Mouse (Mus musculus) intestine, postnatal 0 days (tissue): ENCODE measurements around the gene Gpc2. TPM values are rescaled to one million over a fixed set of nuclear protein-coding genes. Genes with fewer than 3 reads are reported as not detected.

Experiments used
- ATAC-seq: fragments of 200-750 bp; cut with Nextera tagmentation; 2 replicates; pipeline ENCODE4 v1.8.0; 2017; ENCODE audit warnings: mild to moderate bottlenecking, moderate TSS enrichment, moderate library complexity
- H3K27ac ChIP-seq: fragments of 300-500 bp; sonication (generic); 2 replicates; pipeline ENCODE4 v1.5.1; 2014; ENCODE audit warnings: mild to moderate bottlenecking, low read depth, low read length, moderate library complexity
- H3K27me3 ChIP-seq: fragments of 300-500 bp; sonication (generic); replicated peaks from 2 replicates; pipeline ENCODE4 v1.6.1; 2014; ENCODE audit warnings: low read length, mixed read lengths; ENCODE audit not compliant: control insufficient read depth, insufficient read depth
- H3K36me3 ChIP-seq: fragments of 300-500 bp; sonication (generic); 2 replicates; pipeline ENCODE4 v1.6.1; 2014; ENCODE audit warnings: mild to moderate bottlenecking, moderate library complexity; ENCODE audit not compliant: control insufficient read depth, insufficient read depth
- H3K4me1 ChIP-seq: fragments of 300-500 bp; sonication (generic); replicated peaks from 2 replicates; pipeline ENCODE4 v1.6.1; 2014; ENCODE audit warnings: antibody characterized with exemption, low read length, mixed read lengths; ENCODE audit not compliant: control insufficient read depth, insufficient read depth
- H3K4me2 ChIP-seq: fragments of 300-500 bp; sonication (generic); replicated peaks from 2 replicates; pipeline ENCODE4 v1.6.1; 2014; ENCODE audit warnings: low read depth, mild to moderate bottlenecking, moderate library complexity
- H3K4me3 ChIP-seq: fragments of 300-500 bp; sonication (generic); 2 replicates; pipeline ENCODE4 v1.5.1; 2014; ENCODE audit warnings: low read depth, low read length
- H3K9ac ChIP-seq: fragments of 300-500 bp; sonication (generic); 2 replicates; pipeline ENCODE4 v1.6.1; 2014; ENCODE audit warnings: mild to moderate bottlenecking, low read depth, low read length
- H3K9me3 ChIP-seq: fragments of 300-500 bp; sonication (generic); 2 replicates; pipeline ENCODE4 v1.6.1; 2016; ENCODE audit warnings: mixed run types; ENCODE audit not compliant: control insufficient read depth
- CTCF ChIP-seq: sonication (generic); IDR thresholded peaks from 2 replicates; pipeline ENCODE4 v1.5.1; 2016; ENCODE audit warnings: low read depth, mild to moderate bottlenecking, control low read depth, antibody characterized with exemption, moderate library complexity
- WGBS: fragments of 180-500 bp; shearing (Covaris S2); extraction: QIAGEN DNeasy Blood & Tissue Kit; methylation state at CpG from one replicate; pipeline ENCODE4 v1.1.7; 2014; 5-methylcytosine and 5-hydroxymethylcytosine counted together
- polyA plus RNA-seq: library from polyadenylated mRNA; unstranded; fragments of >200 nt; fragmentation: Nextera tagmentation; extraction: Ambion mirVana; gene quantifications from 2 replicates; pipeline ENCODE4 v1.2.1, GENCODE M21; 2015

Gpc2 gene
- polyA plus RNA-seq, 1 experiment from 2014 or later = 1.4 TPM

- Histone ChIP-seq H3K4me1 (0 out of 2 replicates have a peak, but pooled peaks cover 5% of the 10 kb centered on the region), H3K4me3 (no peak overlapping the region), H3K27ac (no peak overlapping the region), H3K27me3 (no peaks in the 10 kb centered on the region), H3K4me2 (no peak overlapping the region), H3K9ac (no peak overlapping the region), H3K9me3 (no peaks in the 10 kb centered on the region), H3K36me3 (no peaks in the 10 kb centered on the region; the same call in 1 of the 2 replicates)
- TF ChIP-seq CTCF = no peak
- WGBS = 96% methylated on average over 3 of the region's 3 CpGs
- ATAC-seq = no peak
Observed at GRCm38 (mm10) chr5:138253061-138253460, 26.7 kb downstream of the Gpc2 start.

- no peak for ATAC-seq
Observed at GRCm38 (mm10) chr5:138251144-138251543, 28.7 kb downstream of the Gpc2 start.

GRCm38 (mm10) chr5:138241511-138241910 is 38.3 kb downstream of the Gpc2 start:
- no peak overlapping the region for H3K4me3 ChIP-seq
- H3K27me3 ChIP-seq = no peaks in the 10 kb centered on the region
- no peak overlapping the region for H3K4me2 ChIP-seq
- H3K36me3 ChIP-seq = no peaks in the 10 kb centered on the region
- WGBS = 15% methylated on average over 2 of the region's 2 CpGs
- no peaks in the 10 kb centered on the region for H3K4me1 ChIP-seq
- H3K9ac ChIP-seq = no peak overlapping the region
- no peaks in the 10 kb centered on the region for H3K9me3 ChIP-seq
- no peak for ATAC-seq
- no peak for TF ChIP-seq CTCF
- no peak overlapping the region for H3K27ac ChIP-seq

More at GRCm38 (mm10) chr5:138251144-138251543, 28.7 kb downstream of the Gpc2 start:
- Histone ChIP-seq H3K4me1 (0 out of 2 replicates have a peak, but pooled peaks cover under 1% of the 10 kb centered on the region), H3K4me3 (no peak overlapping the region), H3K9ac (no peak overlapping the region), H3K36me3 (no peaks in the 10 kb centered on the region), H3K9me3 (no peaks in the 10 kb centered on the region), H3K27ac (no peak overlapping the region), H3K4me2 (no peak overlapping the region), H3K27me3 (no peaks in the 10 kb centered on the region)
- no peak for TF ChIP-seq CTCF
- 86% methylated on average over 12 of the region's 12 CpGs for WGBS

- Histone ChIP-seq H3K4me3 (no peak overlapping the region), H3K4me1 (no peaks in the 10 kb centered on the region), H3K4me2 (no peak overlapping the region), H3K9ac (no peak overlapping the region), H3K36me3 (no peaks in the 10 kb centered on the region), H3K27ac (no peak overlapping the region), H3K27me3 (no peaks in the 10 kb centered on the region), H3K9me3 (no peaks in the 10 kb centered on the region)
- TF ChIP-seq CTCF = no peak
- ATAC-seq = no peak
Observed at GRCm38 (mm10) chr5:138234224-138234623, 45.6 kb downstream of the Gpc2 start.

GRCm38 (mm10) chr5:138233778-138234177 is 46.0 kb downstream of the Gpc2 start:
- WGBS = 64% methylated on average over 2 of the region's 2 CpGs
- no peak for TF ChIP-seq CTCF
- no peak for ATAC-seq
- Histone ChIP-seq H3K27ac (no peak overlapping the region), H3K27me3 (no peaks in the 10 kb centered on the region), H3K9ac (no peak overlapping the region), H3K4me3 (no peak overlapping the region), H3K9me3 (no peaks in the 10 kb centered on the region), H3K4me1 (no peaks in the 10 kb centered on the region), H3K36me3 (no peaks in the 10 kb centered on the region), H3K4me2 (no peak overlapping the region)

- ATAC-seq = no peak
- H3K36me3 ChIP-seq = no peaks in the 10 kb centered on the region
- 87% methylated on average over 3 of the region's 3 CpGs for WGBS
- TF ChIP-seq CTCF = no peak
- no peak overlapping the region for H3K4me3 ChIP-seq
- no peak overlapping the region for H3K4me2 ChIP-seq
- H3K9ac ChIP-seq = no peak overlapping the region
- no peak overlapping the region for H3K27ac ChIP-seq
- no peaks in the 10 kb centered on the region for H3K27me3 ChIP-seq
- no peaks in the 10 kb centered on the region for H3K9me3 ChIP-seq
- no peaks in the 10 kb centered on the region for H3K4me1 ChIP-seq
Observed at GRCm38 (mm10) chr5:138229511-138229910, 50.3 kb downstream of the Gpc2 start.

GRCm38 (mm10) chr5:138228026-138228425 is 51.8 kb downstream of the Gpc2 start:
- no peak overlapping the region for H3K4me2 ChIP-seq
- H3K27me3 ChIP-seq = no peaks in the 10 kb centered on the region
- H3K4me3 ChIP-seq = no peak overlapping the region
- no peaks in the 10 kb centered on the region for H3K4me1 ChIP-seq
- no peaks in the 10 kb centered on the region for H3K36me3 ChIP-seq
- WGBS = 57% methylated on average over 3 of the region's 3 CpGs
- H3K9ac ChIP-seq = no peak overlapping the region
- no peaks in the 10 kb centered on the region for H3K9me3 ChIP-seq
- ATAC-seq = no peak
- peak; percentile 58 for TF ChIP-seq CTCF
- H3K27ac ChIP-seq = no peak overlapping the region
